Mouse (Mus musculus): Measurements from ENCODE around the gene Dcpp1. TPM values are rescaled to one million over a fixed set of nuclear protein-coding genes. Genes with fewer than 3 reads are reported as not detected.
"Not testable (repeated sequence)": the region's sequence is repeated elsewhere in the genome, so short reads cannot be mapped to it uniquely, and the experiment has no call there.

Gene Dcpp1
- total RNA-seq (2021), result not detected

GRCm38 (mm10) chr17:23880576-23880975 lies at the start of gene Dcpp1, which contains the start of gene Dcpp2:
Gene Dcpp1, plus strand, starts transcription at chr17:23880876.
Gene Dcpp2, plus strand, starts transcription at chr17:23880880.
- DNase-seq (ENCODE audit: low spot score in 2 of 2); intact Hi-C loops (cut with DNase I): not testable (repeated sequence)

- DNase-seq (ENCODE audit: low spot score in 2 of 2), result no peak
- intact Hi-C loops (cut with DNase I), result no loop called here
Measured at GRCm38 (mm10) chr17:23831201-23831600, 49.5 kb upstream of the Dcpp1 start.

- intact Hi-C loops (cut with DNase I), result no loop called here
- no peak for DNase-seq (ENCODE audit: low spot score in 2 of 2)
Measured at GRCm38 (mm10) chr17:23836006-23836575, 44.6 kb upstream of the Dcpp1 start, which contains the start of gene Prss33. Gene Prss33, minus strand, starts transcription at chr17:23836056.

- intact Hi-C loops (cut with DNase I), result no loop called here
- DNase-seq (ENCODE audit: low spot score in 2 of 2), result peak in 1 of 2 experiments; percentile 43
Measured at GRCm38 (mm10) chr17:23841145-23841544, 39.5 kb upstream of the Dcpp1 start.

- DNase-seq (ENCODE audit: low spot score in 2 of 2), result no peak
- intact Hi-C loops (cut with DNase I), result no loop called here
Measured at GRCm38 (mm10) chr17:23843141-23843811, 37.4 kb upstream of the Dcpp1 start.

GRCm38 (mm10) chr17:23843812-23844273 lies 36.8 kb upstream of the Dcpp1 start, which contains the start of the genes Prss32 and Prss41:
Gene Prss32, plus strand, starts transcription at chr17:23843855.
Gene Prss41, minus strand, starts transcription at chr17:23844172.
- no peak for DNase-seq (ENCODE audit: low spot score in 2 of 2)
- intact Hi-C loops (cut with DNase I), result no loop called here

- DNase-seq (ENCODE audit: low spot score in 2 of 2), result no peak
- intact Hi-C loops (cut with DNase I), result no loop called here
Measured at GRCm38 (mm10) chr17:23850028-23850427, 30.6 kb upstream of the Dcpp1 start.

- DNase-seq (ENCODE audit: low spot score in 2 of 2), result peak; percentile 35 to 44
Measured at GRCm38 (mm10) chr17:23850853-23851749, 29.6 kb upstream of the Dcpp1 start.

GRCm38 (mm10) chr17:23853292-23853691 lies 27.4 kb upstream of the Dcpp1 start:
- intact Hi-C loops (cut with DNase I), result no loop called here
- DNase-seq (ENCODE audit: low spot score in 2 of 2), result no peak

More at GRCm38 (mm10) chr17:23850853-23851749, 29.6 kb upstream of the Dcpp1 start:
- intact Hi-C loops (cut with DNase I), result no loop called here

GRCm38 (mm10) chr17:23854229-23854765 lies 26.4 kb upstream of the Dcpp1 start:
- intact Hi-C loops (cut with DNase I), result loop anchor here (2.0 kb wide), 1 partner anchor 107 kb away; no protein-coding TSS in a partner anchor
- no peak for DNase-seq (ENCODE audit: low spot score in 2 of 2)

- intact Hi-C loops (cut with DNase I), result no loop called here
- no peak for DNase-seq (ENCODE audit: low spot score in 2 of 2)
Measured at GRCm38 (mm10) chr17:23857193-23857592, 23.5 kb upstream of the Dcpp1 start.

- intact Hi-C loops (cut with DNase I), result no loop called here
- no peak for DNase-seq (ENCODE audit: low spot score in 2 of 2)
Measured at GRCm38 (mm10) chr17:23857913-23858312, 22.8 kb upstream of the Dcpp1 start.

- DNase-seq (ENCODE audit: low spot score in 2 of 2), result no peak
- intact Hi-C loops (cut with DNase I), result no loop called here
Measured at GRCm38 (mm10) chr17:23862926-23863325, 17.8 kb upstream of the Dcpp1 start.

- DNase-seq (ENCODE audit: low spot score in 2 of 2), result no peak
- intact Hi-C loops (cut with DNase I), result no loop called here
Measured at GRCm38 (mm10) chr17:23867756-23868155, 12.9 kb upstream of the Dcpp1 start, which contains the start of gene Prss21. Gene Prss21, plus strand, starts transcription at chr17:23868056.

GRCm38 (mm10) chr17:23868513-23868912 lies 12.2 kb upstream of the Dcpp1 start:
- intact Hi-C loops (cut with DNase I), result no loop called here
- no peak for DNase-seq (ENCODE audit: low spot score in 2 of 2)

- DNase-seq (ENCODE audit: low spot score in 2 of 2), result no peak
- intact Hi-C loops (cut with DNase I), result loop anchor here (1.0 kb wide), 1 partner anchor 86 kb away; no protein-coding TSS in a partner anchor
Measured at GRCm38 (mm10) chr17:23873884-23874856, 6.5 kb upstream of the Dcpp1 start.

- intact Hi-C loops (cut with DNase I), result no loop called here
- DNase-seq (ENCODE audit: low spot score in 2 of 2), result peak; percentile 12 to 20
Measured at GRCm38 (mm10) chr17:23876741-23877140, 3.9 kb upstream of the Dcpp1 start.

- intact Hi-C loops (cut with DNase I), result no loop called here
- no peak for DNase-seq (ENCODE audit: low spot score in 2 of 2)
Measured at GRCm38 (mm10) chr17:23877166-23877565, 3.5 kb upstream of the Dcpp1 start.

All from left cerebral cortex, postnatal 36 days (tissue).